Mouse (Mus musculus) adrenal gland, adult 2 months (tissue): Measurements from ENCODE around the gene Vsnl1. TPM values are rescaled to one million over a fixed set of nuclear protein-coding genes. Genes with fewer than 3 reads are reported as not detected.

ENCODE experiments used
- DNase-seq: peaks from one replicate; pipeline ENCODE4 v3.0.0; 2021
- polyA plus RNA-seq: library from polyadenylated mRNA; depleted of rRNA; stranded (reverse); fragments of >200 nt; gene quantifications from 2 replicates; pipeline ENCODE4 v1.2.3, GENCODE M21; 2012
- total RNA-seq, 2 experiments: library from RNA; stranded (reverse); gene quantifications; 2 replicates each; pipeline ENCODE4 v1.2.3; 2021

Gene Vsnl1
- total and polyA plus RNA-seq, 3 experiments: 4.3 to 69.8 (median 37.3) TPM

DNA sequence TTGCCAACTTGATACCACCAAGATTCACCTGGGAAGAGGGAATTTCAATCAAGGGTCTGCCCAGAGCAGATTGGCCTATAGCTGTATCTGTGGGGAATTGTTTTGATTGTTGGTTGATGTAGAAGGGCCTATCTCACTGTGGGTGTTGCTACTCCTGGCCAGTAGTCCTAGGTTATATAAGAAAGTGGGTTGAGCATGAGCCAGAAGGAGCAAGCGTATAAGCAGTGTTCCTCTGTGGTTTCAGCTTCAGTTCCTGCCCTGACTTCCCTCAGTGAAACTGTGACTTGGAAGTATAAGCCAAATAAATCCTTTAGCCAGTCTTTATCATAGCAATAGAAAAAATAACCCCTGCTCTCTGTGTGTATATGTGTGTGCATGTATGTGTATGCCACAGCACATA is 51.7 kb downstream of the Vsnl1 start:
- no peak for DNase-seq

DNA sequence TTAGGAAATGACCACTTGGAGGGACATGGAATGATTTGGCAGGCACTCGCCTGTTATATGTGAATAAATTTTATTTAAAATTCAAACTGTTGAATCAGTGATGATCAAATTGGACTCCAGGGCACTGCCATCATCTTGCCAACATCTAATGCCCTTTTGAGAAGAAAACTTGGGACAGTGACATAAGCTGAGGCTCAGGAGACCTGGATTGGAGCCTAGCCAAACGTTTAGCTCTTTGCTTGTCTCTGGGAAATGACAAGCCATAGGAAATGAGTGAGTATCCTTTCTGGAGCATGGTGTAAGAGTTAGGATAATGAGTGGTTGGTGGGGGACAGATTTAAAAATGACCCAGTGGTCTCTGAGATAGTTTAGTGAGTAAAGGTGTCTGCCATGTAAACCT is 57.0 kb downstream of the Vsnl1 start:
- DNase-seq: no peak

DNA sequence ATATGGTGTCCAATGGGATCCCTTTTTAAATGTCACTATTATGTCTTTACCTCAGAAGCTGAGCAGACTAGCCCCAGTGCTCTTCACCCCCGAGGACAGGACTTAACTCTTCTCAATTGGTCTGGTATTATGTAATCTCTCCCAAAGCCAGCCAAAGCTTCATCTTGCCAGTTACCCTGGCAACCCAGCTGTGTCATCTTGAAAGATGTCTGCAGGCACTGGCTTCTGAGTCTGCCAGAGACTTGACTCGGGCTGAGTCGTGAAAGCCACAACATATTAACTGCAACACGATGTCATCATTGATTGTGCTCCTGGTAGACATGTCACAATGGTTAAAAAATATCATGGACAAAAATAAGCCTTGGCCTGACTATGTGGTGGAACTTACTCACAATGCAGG is 66.4 kb downstream of the Vsnl1 start:
- DNase-seq: peak; percentile 62

DNA sequence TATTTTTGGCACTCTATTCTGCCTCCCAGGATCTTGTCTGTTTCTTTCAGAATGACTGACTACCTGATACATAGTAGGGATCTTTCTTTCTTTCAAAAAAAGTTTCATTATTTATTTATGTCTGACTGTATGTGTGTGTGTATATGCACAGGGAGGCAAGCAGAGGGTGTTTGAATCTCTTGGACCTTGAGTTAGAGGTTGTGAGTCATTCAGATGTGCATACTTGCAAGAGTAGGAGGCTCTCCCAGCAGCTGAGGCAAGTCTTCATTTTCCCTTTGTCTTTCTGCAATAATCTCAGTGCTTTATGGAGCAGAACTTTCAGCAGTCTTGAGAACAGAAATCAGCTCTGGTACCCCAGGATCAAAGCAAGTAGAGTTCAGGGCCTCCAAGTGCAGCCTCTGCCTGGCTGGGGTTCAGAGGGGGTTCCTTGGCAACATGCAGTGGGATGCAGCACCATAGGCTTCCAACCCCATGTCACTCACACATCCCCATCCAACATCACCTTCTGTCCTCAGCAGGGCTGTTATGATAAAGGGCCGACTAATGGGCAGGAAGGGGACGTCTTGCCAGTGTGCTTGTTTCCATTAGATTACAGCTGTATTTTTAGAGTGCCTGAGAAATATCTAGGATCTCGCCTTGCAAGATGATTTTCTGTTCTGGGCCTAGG is 69.2 kb downstream of the Vsnl1 start:
- DNase-seq: no peak

DNA sequence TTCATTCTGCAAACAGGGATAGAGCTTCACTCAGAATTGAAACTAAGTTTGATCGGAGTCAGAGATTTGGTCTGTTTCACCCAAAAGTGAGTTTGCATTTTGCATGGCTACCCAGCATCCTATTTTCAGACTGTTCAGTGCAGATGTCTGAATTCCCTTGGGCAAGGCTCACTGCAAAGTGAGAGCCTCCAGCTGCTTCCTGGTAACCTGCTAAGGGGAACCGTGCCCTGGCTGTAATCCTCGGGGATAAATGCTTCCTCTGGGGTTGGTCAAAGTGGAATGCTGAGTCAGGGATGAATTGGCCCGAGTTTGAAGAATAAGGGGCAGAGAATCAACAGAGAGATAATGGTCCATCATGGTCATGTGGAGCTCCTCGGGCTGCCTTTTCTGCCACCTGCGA is 71.5 kb downstream of the Vsnl1 start:
- DNase-seq: no peak

DNA sequence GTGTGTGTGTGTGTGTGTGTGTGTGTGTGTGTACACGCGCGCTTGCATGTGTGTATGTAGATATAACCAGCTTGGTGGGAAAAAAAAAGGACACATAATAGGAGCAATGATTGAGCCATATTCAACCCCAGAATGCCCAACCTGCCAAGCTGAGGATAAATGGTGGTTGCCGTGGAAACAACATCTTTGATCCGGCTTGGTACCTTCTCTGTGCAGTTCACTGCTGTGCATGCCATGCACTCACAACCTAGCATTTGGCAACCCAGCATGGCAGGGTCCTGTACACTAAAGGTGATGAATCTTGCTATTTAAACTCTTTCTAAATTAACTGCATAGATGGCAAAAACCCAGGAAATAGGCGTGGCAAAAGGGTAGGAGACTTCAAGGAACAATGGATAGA is 74.0 kb downstream of the Vsnl1 start:
- no peak for DNase-seq

DNA sequence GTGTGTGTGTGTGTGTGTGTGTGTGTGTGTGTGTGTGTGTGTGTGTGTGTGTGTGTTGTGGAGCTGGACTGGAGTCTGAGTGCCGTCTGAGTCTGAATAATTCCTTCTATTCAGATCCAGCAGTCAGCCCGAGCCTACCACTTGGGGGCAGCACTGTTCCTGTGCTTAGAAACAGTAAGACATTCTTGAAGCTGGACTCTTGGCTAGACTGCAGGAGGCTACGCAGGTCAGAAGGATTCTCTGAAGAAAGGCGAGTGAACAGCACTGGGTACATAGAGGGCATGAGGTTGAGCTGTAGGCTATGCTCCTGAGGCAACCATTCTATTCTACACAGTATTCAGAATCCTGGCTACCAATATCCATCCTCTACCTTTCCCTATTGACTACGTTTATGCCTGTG is 85.5 kb downstream of the Vsnl1 start:
- DNase-seq: peak; percentile 78

DNA sequence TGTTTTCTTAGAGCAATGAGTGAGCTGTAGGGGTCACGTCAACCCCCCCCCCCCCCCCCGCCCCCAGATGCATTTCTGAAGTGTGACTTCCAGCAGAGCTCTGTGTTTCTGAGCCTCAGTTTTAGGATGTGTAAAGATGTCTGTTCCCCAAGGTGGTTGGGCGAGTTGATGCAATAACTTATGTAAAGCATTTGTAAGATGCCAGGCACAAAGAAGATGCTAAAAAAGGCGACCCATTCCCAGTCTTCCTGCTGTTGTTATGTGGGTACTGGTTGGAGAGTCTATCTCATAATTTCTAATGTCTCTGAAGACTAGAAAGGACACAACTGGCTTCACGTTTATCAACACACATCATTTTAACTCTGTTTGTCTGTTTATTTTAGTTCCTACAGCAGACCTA is 86.5 kb downstream of the Vsnl1 start:
- no peak for DNase-seq

DNA sequence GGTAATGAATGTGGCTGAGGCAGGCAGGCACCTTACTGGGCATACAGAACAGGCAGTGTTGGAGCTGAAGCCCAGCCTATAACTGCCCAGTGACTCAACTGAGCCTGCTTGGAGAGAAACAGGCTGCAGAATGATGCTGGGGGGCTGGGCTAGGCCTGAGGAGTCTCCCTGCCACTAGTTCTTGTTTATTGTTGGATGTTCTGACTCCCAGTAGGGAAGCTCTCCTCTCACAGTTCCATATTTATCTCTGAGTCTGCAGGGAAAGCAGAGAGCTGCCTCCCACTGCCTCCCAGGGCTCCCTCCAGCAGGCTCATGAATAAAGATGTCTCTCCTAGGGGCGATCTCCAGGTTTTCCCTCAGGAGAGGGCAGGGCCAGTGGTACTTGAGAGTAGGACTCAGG is 88.0 kb downstream of the Vsnl1 start:
- no peak for DNase-seq

DNA sequence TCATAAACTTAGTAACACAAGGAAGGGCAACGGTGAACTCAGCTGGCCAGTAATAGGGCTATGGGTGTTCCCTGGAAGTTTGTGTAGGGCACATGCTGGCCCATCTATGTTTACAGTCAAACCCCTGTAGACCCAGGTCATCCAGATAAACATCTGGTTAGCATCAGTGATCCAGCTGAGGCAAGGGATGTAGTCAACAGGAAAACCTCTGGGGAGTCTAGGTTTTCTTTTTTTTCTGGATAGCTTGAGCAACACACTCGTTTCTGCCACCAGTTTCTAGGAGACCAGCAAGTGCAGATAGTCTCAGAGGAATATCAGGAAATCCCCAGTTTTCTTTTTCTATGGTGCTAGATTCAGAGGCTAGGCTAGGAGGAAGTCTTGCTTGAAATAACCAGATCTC is 90.5 kb downstream of the Vsnl1 start:
- no peak for DNase-seq

DNA sequence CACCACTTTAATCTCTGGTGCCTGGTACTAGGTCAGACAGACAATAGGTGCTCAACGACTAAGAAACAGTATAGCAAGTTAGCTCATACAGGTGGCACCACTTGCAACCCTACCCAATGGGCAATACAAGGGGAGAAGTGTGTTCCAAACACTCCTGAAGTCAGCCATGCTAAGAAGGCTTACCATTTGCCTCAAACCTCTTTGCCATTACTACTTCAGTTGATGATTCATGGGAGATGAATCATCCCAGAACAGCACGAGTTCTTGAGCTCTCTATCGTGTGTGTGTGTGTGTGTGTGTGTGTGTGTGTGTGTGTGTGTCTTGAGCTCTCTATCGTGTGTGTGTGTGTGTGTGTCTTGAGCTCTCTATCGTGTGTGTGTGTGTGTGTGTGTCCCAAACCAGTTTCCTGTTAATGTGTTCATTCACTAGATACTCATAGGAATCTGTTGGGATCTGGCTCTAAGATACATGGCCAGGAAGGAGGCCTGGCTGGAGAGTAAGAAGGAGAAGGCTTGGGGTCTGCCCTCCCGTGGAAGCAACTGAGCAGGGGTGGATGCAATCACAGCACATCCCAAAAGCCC is 94.3 kb downstream of the Vsnl1 start:
- DNase-seq: peak; percentile 35

DNA sequence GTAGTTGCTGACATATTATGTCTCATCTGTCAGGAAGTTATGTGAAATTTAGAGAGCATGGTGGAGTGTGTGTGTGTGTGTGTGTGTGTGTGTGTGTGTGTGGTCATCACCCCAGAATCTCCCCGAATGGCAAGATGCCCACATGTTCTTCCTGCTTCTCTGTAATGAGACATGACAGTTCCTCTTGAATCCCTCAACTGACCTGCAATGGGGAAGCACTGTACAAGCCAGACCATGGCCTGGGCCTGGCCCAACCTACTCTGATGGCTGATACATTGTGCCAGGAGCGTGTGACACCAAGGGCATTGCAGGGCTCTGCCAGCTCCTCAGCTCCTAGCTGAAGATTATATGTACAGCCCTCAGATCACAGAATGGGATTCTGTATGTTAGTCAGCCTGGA is 98.2 kb downstream of the Vsnl1 start:
- no peak for DNase-seq

DNA sequence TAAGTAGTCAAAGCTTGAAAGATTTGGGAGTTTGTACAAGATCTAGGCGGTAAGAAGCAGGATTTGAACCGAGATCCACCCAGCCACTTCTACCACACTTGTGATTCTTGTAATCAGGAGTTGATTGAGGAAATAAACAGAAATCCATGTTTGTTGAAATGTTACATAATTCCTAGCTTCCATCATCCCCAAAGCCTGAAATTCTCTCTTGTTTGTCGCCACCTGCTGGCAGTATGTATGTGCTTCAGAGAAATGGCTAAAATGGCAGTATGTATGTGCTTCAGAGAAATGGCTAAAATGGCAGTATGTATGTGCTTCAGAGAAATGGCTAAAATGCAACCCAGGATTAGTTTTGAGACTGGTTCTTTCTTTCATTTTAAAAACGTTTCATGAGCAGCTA is 99.6 kb downstream of the Vsnl1 start:
- DNase-seq: peak; percentile 42

DNA sequence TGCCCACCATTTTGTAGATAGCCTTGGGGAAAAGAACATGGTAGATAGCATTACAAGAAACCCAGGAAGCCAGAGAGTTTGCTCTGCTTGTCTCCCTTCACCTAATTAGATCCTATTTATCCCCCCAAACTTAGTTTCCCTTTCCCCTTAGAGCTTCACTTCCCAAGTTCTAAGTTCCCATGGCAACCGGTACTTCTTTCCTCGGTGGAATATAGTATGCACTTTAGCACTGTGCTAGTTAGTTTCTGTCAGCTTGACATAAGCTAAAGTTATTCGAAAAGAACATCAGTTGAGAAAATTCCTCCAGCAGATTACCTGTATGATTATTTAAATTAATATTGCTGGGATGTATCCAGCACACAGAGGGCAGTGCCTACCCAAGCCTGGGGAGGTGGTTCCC is 109.9 kb downstream of the Vsnl1 start:
- no peak for DNase-seq

DNA sequence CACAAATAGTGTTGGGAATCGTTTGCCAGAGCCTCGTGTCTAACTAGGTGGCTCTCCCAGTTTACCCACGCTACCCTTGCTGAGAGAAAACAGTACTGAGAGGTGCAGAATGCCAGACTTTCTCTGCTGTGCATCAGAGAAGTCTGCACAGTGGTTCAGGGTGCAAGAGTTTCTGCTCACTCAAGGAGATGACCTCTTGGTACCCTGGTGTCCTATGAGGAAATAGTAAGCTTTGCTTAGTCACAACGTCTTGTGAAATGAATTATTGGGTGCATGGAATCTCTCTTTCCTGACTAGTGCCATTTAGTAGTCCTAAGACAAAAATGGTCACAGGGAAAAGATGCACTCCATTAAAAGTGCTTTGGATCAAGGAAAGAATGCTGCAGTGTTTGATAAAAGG is 111.9 kb downstream of the Vsnl1 start:
- peak; percentile 25 for DNase-seq

DNA sequence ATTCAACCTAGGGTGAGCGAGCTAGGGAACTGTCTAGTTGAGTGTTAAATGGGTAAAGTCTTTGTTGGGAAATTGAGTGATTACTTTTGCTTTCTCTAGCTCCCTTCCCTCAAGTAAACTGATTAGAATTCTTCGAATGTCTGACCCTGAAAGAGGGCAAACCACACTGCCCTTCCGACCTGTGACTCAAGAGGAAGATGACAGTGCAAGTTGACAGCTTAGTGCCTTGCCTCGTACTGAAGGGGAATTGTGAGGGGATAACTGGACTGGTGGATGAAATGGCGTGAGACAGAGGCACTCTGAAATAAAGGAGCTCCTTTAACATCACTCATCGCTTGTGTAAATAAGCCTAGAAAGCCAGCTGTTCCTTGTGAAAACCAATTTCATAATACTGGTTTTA is 118.7 kb downstream of the Vsnl1 start:
- DNase-seq: peak; percentile 74

DNA sequence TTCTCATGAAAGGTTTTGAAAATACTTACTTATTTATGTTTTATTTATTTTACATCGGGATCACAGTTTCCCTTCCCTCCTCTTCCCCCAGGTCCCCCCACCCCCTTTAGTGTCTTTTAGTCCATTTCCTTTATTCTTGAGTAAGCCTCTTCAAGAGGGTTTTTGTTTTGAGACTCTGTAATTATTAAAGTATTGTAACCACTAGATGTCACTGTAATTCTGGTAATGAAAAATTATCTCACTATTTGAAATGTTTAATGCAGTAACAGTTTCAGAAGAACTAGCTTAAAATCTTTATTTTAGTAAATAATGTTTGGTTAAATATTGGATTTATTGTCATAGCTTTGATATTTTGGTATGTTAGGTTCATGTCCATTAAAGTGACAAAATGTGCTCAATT is 122.6 kb downstream of the Vsnl1 start:
- DNase-seq: no peak

DNA sequence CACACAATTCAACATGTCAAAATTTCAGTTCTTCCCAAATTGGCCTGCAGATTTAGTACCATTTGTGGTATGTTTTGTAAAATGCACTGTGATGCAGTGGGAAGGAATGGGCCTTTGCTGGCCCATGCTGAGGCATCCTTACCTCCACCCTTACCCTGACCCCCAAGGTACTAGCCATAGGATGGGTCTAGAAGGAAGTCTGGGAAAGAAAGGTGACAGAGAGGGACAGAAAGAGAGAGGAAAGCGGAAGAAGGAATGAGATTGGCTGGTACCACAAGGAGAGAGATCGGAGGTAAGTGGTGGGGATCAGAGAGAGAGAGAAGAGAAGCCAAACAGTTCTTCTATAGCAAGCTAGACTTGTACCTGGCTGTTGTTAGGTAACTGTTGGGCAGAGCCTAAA is 125.3 kb downstream of the Vsnl1 start:
- no peak for DNase-seq

DNA sequence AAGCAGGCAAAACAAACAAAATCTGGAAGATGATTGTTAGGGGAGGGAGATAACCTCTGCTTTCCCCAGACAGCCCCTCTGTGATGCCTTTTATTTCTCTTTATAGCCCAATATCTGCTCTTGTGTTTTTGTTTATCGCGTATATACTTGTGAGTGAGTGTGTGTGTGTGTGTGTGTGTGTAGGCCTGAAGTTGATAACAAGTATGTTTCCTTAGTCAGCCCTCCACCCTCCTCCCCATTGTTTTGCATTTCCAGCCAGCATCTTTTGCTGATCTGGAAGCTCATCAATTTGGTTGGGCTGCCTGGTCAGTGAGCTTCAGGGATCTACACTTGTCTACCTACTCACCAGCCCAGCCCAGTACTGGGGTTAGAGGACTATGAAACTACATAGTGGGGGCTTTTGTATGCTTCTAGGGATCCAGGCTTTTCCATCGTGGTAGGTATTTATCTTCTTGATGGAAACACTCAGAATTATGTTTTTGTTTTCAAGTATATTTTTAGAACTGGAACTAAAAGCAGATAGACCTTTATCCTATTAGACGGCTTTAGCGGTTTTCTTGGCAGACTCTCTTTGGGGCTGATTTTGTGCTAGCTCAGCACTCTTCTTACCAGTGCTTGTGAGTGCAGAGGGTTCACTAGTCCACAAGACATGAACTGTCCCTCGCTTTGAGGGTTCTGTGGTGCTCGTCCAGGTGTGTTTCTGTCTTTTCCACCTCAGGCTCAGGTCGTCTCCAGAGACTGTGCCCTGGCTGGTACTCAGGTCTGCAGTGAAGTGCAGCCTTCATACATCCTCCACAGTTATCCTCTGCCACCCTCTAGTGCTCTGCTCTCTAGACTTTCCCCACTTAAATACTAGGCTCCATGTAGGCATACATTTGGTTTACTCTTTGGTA is 129.4 kb downstream of the Vsnl1 start:
- DNase-seq: no peak

DNA sequence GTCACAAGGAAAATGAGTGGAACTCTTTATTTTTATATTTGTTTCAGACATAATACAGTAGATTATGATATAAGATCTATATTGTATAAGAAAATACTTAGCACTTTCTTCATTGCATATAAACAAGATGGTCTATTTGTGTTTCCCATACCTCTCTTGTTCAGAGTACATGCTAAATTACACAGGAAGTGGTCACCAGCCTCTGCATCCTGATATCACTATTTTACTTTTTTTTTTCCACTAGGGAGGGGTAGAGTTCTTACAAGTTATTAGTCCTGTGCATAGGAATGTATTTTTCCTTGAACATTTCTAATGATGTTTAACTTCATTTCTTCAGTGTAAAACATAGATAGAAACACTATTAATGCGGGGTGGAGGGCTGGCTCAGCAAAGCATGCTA is 135.6 kb downstream of the Vsnl1 start:
- DNase-seq: no peak

DNA sequence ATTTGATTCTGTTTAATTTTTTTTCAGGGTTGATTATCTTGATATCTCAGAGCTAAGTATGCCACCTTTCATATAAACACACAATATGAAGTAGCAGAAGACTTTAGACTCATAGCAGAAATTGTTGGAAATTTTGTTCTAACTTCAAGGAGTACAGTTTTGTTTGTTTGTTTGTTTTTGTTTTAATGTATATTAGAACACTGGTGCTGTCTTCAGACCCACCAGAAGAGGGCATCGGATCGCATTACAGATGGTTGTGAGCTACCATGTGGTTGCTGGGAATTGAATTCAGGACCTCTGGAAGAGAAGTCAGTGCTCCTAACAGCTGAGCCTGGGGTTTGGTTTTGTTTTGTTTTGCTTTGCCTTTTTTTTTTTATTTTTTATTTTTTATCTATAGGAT is 150.0 kb downstream of the Vsnl1 start:
- no peak for DNase-seq

DNA sequence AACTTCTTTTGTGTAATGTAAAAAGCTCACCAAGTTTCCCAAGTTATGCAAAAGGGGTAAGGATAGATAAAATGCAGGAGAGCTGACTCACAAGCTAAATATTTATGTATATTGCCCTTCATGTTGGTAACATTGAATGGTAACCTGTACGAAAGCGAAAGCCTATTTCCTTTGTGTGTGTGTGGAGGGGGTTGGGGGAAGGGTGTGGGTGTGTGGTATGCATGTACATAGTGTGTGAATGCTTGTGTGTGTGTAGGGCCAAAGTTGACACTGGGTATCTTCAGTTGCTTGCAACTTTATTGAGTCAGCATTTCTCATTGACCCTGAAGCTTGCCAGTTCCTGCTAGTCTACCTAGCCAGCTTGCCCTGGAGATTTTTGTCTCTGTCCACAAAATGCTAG is 154.8 kb downstream of the Vsnl1 start:
- DNase-seq: no peak

DNA sequence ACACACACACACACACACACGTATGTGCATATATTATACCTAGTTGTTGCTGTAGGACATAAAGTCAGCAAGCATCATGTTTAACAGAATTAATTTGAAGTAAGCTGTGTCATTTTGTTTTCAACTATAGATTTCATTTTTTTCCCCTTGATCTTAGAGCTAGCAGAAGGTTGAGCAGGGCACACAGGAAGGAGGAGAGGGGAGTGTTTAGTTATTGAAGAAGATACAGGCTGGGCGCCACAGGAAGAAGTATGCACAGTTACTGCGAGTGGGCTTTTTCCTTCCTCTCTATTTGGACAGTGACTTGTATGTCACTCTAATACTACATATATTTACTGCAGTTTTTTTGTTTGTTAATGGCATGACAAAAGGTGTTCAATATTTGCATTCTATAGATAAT is 156.5 kb downstream of the Vsnl1 start:
- DNase-seq: no peak

DNA sequence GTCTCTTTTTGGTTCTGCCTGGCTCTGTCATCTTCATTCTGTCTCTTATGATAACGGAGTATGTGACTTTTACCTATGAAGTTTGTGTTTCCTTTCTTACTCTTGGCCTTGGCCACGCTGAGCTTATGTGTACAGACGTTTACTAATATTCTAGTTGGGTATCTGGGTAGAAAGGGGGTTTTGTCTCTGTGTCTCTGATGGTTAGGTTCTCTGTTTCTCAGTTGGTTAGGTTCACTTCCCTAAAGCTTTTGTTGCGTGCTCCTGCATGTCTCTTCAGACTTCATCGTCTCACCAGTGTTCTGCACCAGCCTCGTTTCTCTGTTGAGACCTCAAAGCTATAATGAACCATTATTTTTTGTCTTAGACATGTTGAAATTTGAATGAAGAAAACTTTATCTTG is 159.2 kb downstream of the Vsnl1 start:
- DNase-seq: no peak
